Mouse (Mus musculus) megakaryocyte, embryonic 14.5 days (primary cell): ENCODE measurements around the gene Tsc2. TPM values are rescaled to one million over a fixed set of nuclear protein-coding genes. Genes with fewer than 3 reads are reported as not detected.
A peak's percentile ranks its signal among the peaks of the same experiment; 100 is the strongest.

ENCODE experiments used
- H3K27me3 ChIP-seq: replicated peaks from 2 replicates; pipeline ENCODE3; 2012; ENCODE audit warnings: inconsistent platforms
- H3K36me3 ChIP-seq: replicated peaks from 2 replicates; pipeline ENCODE3; 2012; ENCODE audit warnings: low read length, inconsistent platforms, mixed read lengths
- H3K4me1 ChIP-seq: 2 replicates; pipeline ENCODE4 v1.6.1; 2012; ENCODE audit warnings: inconsistent platforms
- H3K4me3 ChIP-seq: replicated peaks from 2 replicates; pipeline ENCODE3; 2012; ENCODE audit warnings: moderate library complexity, mild to moderate bottlenecking, inconsistent platforms
- H3K9me3 ChIP-seq: 2 replicates; pipeline ENCODE4 v1.6.1; 2012; ENCODE audit warnings: inconsistent platforms
- FLI1 ChIP-seq: IDR thresholded peaks from 2 replicates; pipeline ENCODE4 v1.6.1; 2012; ENCODE audit warnings: low read length, inconsistent platforms, mixed read lengths
- GATA1 ChIP-seq: IDR thresholded peaks from 3 replicates; pipeline ENCODE4 v1.6.1; 2012; ENCODE audit warnings: mixed read lengths, low read length, inconsistent platforms, borderline replicate concordance
- polyA plus RNA-seq: library from polyadenylated mRNA; stranded (reverse); fragments of >175 nt; gene quantifications from 2 replicates; pipeline ENCODE4 v1.2.3, GENCODE M21; 2012; ENCODE audit warnings: low replicate concordance; ENCODE audit not compliant: insufficient read depth

Gene Tsc2
- polyA plus RNA-seq, 1 experiment = 26.7 TPM

GRCm38 (mm10) chr17:24610711-24611110 is 21.7 kb downstream of the Tsc2 start:
- no peak overlapping the region for H3K4me3 ChIP-seq
- no peak for TF ChIP-seq FLI1
- no peak for TF ChIP-seq GATA1
- H3K27me3 ChIP-seq = peaks cover 20% of the 10 kb centered on the region
- no peaks in the 10 kb centered on the region for H3K9me3 ChIP-seq
- peaks cover 63% of the 10 kb centered on the region for H3K4me1 ChIP-seq
- peaks cover 80% of the 10 kb centered on the region for H3K36me3 ChIP-seq

GRCm38 (mm10) chr17:24608874-24609273 is 23.6 kb downstream of the Tsc2 start:
- Histone ChIP-seq H3K9me3 (no peaks in the 10 kb centered on the region), H3K4me1 (peaks cover 65% of the 10 kb centered on the region), H3K4me3 (peak overlapping the region; percentile 69), H3K27me3 (peaks cover 18% of the 10 kb centered on the region), H3K36me3 (peaks cover 78% of the 10 kb centered on the region)
- TF ChIP-seq FLI1 (no peak), GATA1 (no peak; the same call in 2 of the 3 replicates)

GRCm38 (mm10) chr17:24608370-24608769 is 24.1 kb downstream of the Tsc2 start:
- Histone ChIP-seq H3K4me1 (peaks cover 65% of the 10 kb centered on the region), H3K36me3 (peaks cover 73% of the 10 kb centered on the region), H3K9me3 (no peaks in the 10 kb centered on the region), H3K27me3 (peaks cover 18% of the 10 kb centered on the region), H3K4me3 (no peak overlapping the region)
- TF ChIP-seq GATA1 (no peak), FLI1 (no peak)

- no peak for TF ChIP-seq GATA1
- TF ChIP-seq FLI1 = no peak
- H3K4me1 ChIP-seq = peaks cover 48% of the 10 kb centered on the region
- peaks cover 91% of the 10 kb centered on the region for H3K36me3 ChIP-seq
These were observed 27.9 kb downstream of the Tsc2 start for GRCm38 (mm10) chr17:24604557-24604956.

GRCm38 (mm10) chr17:24603961-24604360 is 28.5 kb downstream of the Tsc2 start:
- TF ChIP-seq FLI1 = no peak
- no peak for TF ChIP-seq GATA1
- H3K27me3 ChIP-seq = peaks cover 33% of the 10 kb centered on the region
- H3K36me3 ChIP-seq = peaks cover 93% of the 10 kb centered on the region
- H3K9me3 ChIP-seq = no peaks in the 10 kb centered on the region
- peaks cover 44% of the 10 kb centered on the region for H3K4me1 ChIP-seq
- H3K4me3 ChIP-seq = peak overlapping the region; percentile 53

More at GRCm38 (mm10) chr17:24604557-24604956, 27.9 kb downstream of the Tsc2 start:
- Histone ChIP-seq H3K9me3 (no peaks in the 10 kb centered on the region), H3K4me3 (no peak overlapping the region), H3K27me3 (peaks cover 33% of the 10 kb centered on the region)

GRCm38 (mm10) chr17:24600502-24600901 is 31.9 kb downstream of the Tsc2 start:
- Histone ChIP-seq H3K27me3 (peaks cover 15% of the 10 kb centered on the region), H3K4me1 (peaks cover 31% of the 10 kb centered on the region), H3K4me3 (no peak overlapping the region), H3K36me3 (peaks cover 93% of the 10 kb centered on the region), H3K9me3 (no peaks in the 10 kb centered on the region)
- no peak for TF ChIP-seq FLI1
- no peak for TF ChIP-seq GATA1

GRCm38 (mm10) chr17:24597989-24598388 is 34.4 kb downstream of the Tsc2 start:
- peaks cover 100% of the 10 kb centered on the region for H3K36me3 ChIP-seq
- no peak overlapping the region for H3K4me3 ChIP-seq
- no peaks in the 10 kb centered on the region for H3K9me3 ChIP-seq
- peaks cover 13% of the 10 kb centered on the region for H3K27me3 ChIP-seq
- TF ChIP-seq GATA1 (no peak), FLI1 (no peak)
- peaks cover 14% of the 10 kb centered on the region; the same call in 1 of the 2 replicates for H3K4me1 ChIP-seq

- no peak for TF ChIP-seq FLI1
- no peak for TF ChIP-seq GATA1
- no peaks in the 10 kb centered on the region for H3K9me3 ChIP-seq
- H3K36me3 ChIP-seq = peaks cover 100% of the 10 kb centered on the region
- H3K27me3 ChIP-seq = peaks cover 5% of the 10 kb centered on the region
- H3K4me3 ChIP-seq = no peak overlapping the region
- peaks cover 18% of the 10 kb centered on the region for H3K4me1 ChIP-seq
These were observed 35.8 kb downstream of the Tsc2 start for GRCm38 (mm10) chr17:24596471-24597183.

- Histone ChIP-seq H3K9me3 (no peaks in the 10 kb centered on the region), H3K36me3 (peaks cover 100% of the 10 kb centered on the region), H3K4me3 (no peak overlapping the region), H3K4me1 (peaks cover 18% of the 10 kb centered on the region), H3K27me3 (peaks cover 2% of the 10 kb centered on the region)
- TF ChIP-seq GATA1 (no peak), FLI1 (no peak)
These were observed 36.4 kb downstream of the Tsc2 start for GRCm38 (mm10) chr17:24596073-24596466.

GRCm38 (mm10) chr17:24595126-24596072 is 37.0 kb downstream of the Tsc2 start:
- peaks cover under 1% of the 10 kb centered on the region for H3K27me3 ChIP-seq
- H3K9me3 ChIP-seq = no peaks in the 10 kb centered on the region
- no peak overlapping the region for H3K4me3 ChIP-seq
- TF ChIP-seq FLI1 (no peak), GATA1 (no peak)
- H3K4me1 ChIP-seq = peaks cover 23% of the 10 kb centered on the region
- H3K36me3 ChIP-seq = peaks cover 100% of the 10 kb centered on the region
